Mouse (Mus musculus): ENCODE data around the gene Phxr2. TPM values are rescaled to one million over a fixed set of nuclear protein-coding genes. Genes with fewer than 3 reads are reported as not detected.

The Phxr2 gene
- polyA plus RNA-seq, 1 experiment from 2014 or later: 0.21 TPM

GRCm38 (mm10) chr10:99127691-99128261 lies 1.7 kb upstream of the Phxr2 start:
- Histone ChIP-seq H3K9me3 (no peaks in the 10 kb centered on the region), H3K4me3 (no peak overlapping the region), H3K4me1 (peaks cover 4% of the 10 kb centered on the region; the same call in 1 of the 2 replicates), H3K27ac (replicated peaks) (no peak overlapping the region), H3K36me3 (replicated peaks) (peaks cover 61% of the 10 kb centered on the region), H3K27me3 (replicated peaks; ENCODE audit: low read depth, poor library complexity, severe bottlenecking) (no peaks in the 10 kb centered on the region)
- no peak for DNase-seq (ENCODE audit: low spot score)
- 84% methylated on average over 11 of the region's 11 CpGs for WGBS

DNA sequence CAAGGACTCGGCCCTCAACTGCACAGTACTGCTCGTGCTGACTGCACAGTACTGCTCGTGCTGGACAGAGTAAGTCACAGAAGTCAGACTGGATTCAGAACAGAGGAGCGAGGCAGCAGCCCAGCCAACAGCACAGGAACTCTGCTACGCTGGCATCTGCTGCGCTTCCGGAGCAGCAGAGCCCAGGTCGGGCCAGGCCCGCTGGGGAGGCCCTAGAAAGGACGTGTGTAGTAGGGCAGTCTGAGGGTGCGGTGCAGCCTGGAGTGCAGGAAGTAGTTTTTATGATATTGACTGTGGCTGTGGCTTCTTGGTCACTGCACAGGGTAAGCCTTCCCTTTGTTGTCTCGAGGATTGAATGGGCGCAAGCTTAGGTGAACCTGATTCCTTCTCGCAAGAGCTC lies 829 bp upstream of the Phxr2 start:
- Histone ChIP-seq H3K9me3 (no peaks in the 10 kb centered on the region), H3K27ac (replicated peaks) (no peak overlapping the region), H3K27me3 (replicated peaks; ENCODE audit: low read depth, poor library complexity, severe bottlenecking) (no peaks in the 10 kb centered on the region), H3K4me1 (peaks cover 4% of the 10 kb centered on the region; the same call in 1 of the 2 replicates), H3K36me3 (replicated peaks) (peaks cover 53% of the 10 kb centered on the region), H3K4me3 (no peak overlapping the region)
- 94% methylated on average over 14 of the region's 14 CpGs for WGBS
- DNase-seq (ENCODE audit: low spot score): no peak

DNA sequence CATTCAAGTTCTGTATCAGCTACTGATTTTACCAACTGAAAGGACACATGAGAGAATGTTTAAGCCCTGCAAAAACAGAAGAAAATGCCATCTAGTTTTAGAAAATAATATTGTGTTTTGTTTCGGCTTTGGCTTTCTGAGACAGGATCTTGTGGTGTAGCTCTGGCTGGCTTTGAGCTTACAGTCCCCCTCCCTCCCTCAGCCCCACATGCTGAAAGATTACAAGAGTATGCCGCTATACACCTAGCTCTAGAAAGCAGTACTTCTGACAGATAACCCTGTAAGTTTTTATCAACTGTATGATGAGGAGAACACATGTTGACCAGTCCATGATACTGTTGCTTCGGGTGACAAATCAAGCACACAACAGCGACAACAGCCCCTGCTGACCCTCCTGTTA lies 6.7 kb downstream of the Phxr2 start:
- 89% methylated on average over 4 of the region's 4 CpGs for WGBS
- H3K4me3 ChIP-seq: no peak overlapping the region
- no peak for DNase-seq (ENCODE audit: low spot score)
- peaks cover 34% of the 10 kb centered on the region for H3K4me1 ChIP-seq
- H3K27me3 ChIP-seq (replicated peaks; ENCODE audit: low read depth, poor library complexity, severe bottlenecking): no peaks in the 10 kb centered on the region
- no peaks in the 10 kb centered on the region for H3K9me3 ChIP-seq
- H3K27ac ChIP-seq (replicated peaks): no peak overlapping the region
- H3K36me3 ChIP-seq (replicated peaks): no peaks in the 10 kb centered on the region

- no peak overlapping the region for H3K27ac ChIP-seq (replicated peaks)
- DNase-seq (ENCODE audit: low spot score): peak; percentile 52
- H3K27me3 ChIP-seq (replicated peaks; ENCODE audit: low read depth, poor library complexity, severe bottlenecking): no peaks in the 10 kb centered on the region
- no peaks in the 10 kb centered on the region for H3K36me3 ChIP-seq (replicated peaks)
- 58% methylated on average over 6 of the region's 6 CpGs for WGBS
- H3K4me1 ChIP-seq: peaks cover 36% of the 10 kb centered on the region
- H3K4me3 ChIP-seq: no peak overlapping the region
- H3K9me3 ChIP-seq: no peaks in the 10 kb centered on the region
Observed at GRCm38 (mm10) chr10:99118697-99119096, 7.4 kb downstream of the Phxr2 start.

- H3K36me3 ChIP-seq (replicated peaks): no peaks in the 10 kb centered on the region
- no peak for DNase-seq (ENCODE audit: low spot score)
- peaks cover 42% of the 10 kb centered on the region for H3K4me1 ChIP-seq
- no peaks in the 10 kb centered on the region for H3K27me3 ChIP-seq (replicated peaks; ENCODE audit: low read depth, poor library complexity, severe bottlenecking)
- H3K9me3 ChIP-seq: no peaks in the 10 kb centered on the region
- WGBS: 82% methylated on average over 10 of the region's 10 CpGs
- H3K4me3 ChIP-seq: no peak overlapping the region
- H3K27ac ChIP-seq (replicated peaks): no peak overlapping the region
Observed at GRCm38 (mm10) chr10:99117876-99118275, 8.2 kb downstream of the Phxr2 start.

DNA sequence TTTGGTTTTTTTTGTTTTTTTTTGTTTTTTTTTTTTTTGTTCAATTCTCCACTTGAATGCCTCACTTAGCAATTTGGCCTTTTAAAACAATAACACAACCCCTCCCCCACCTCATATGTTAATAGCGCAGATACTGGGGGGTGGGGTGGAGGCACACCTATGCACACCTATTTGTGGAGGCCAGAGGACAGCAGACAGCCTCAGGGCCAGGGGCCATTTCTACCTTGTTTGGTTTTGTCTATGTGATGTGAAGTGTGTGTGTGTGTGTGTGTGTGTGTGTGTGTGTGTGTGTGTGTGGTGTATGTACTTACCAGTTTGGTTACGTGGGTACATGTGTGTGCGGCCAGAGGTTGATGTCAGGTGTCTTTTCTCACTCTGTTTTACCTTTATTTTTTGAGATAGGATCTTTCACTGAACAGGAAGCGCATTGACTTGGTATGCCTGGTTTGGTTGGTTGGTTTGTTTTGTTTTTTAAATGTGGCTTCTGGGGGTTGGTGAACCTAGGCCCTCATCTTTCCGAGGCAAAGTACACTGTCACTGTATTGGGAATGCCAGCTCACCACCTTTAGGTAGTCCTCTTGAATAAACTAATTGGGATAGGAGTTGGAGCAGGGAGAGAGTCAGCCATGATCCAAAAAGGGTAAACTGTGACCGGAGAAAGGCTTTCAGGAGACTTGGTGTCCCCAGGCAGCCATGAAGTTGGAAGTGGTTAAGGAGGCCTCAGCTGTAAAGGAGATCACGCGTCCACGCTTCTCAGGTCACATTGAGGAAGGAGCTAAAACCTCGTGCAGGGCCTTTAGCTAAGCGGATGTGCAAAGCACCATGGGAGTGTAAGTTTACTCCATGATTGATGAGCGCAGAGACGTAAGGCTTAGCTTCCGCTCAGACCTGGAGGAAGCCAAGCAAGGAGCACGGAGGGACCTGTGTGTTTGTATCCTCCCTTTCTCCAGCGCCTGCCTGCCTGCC lies 9.2 kb downstream of the Phxr2 start:
- H3K27me3 ChIP-seq (replicated peaks; ENCODE audit: low read depth, poor library complexity, severe bottlenecking): no peaks in the 10 kb centered on the region
- peaks cover 42% of the 10 kb centered on the region for H3K4me1 ChIP-seq
- DNase-seq (ENCODE audit: low spot score): no peak
- H3K9me3 ChIP-seq: no peaks in the 10 kb centered on the region
- H3K36me3 ChIP-seq (replicated peaks): no peaks in the 10 kb centered on the region
- WGBS: 88% methylated on average over 16 of the region's 16 CpGs
- H3K27ac ChIP-seq (replicated peaks): no peak overlapping the region; the same call in 1 of the 2 replicates
- no peak overlapping the region for H3K4me3 ChIP-seq

DNA sequence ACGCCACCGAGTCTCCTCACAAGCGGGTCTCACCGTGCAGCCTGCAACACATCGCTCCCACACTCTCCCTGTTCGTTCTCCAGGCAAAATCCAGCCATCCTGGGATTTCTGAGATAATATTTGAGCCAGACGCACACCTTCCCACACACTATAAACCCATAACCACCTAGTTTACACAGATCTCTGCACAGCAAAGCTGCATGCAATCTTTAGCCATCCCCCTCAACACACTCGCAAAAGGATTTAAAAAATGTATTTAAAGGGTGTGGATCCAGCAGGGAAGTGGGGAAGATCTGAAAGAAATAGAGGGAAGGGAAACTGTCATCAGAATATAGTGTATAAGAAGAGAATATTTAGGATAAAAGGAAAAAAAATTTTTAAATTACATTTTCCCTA lies 9.9 kb downstream of the Phxr2 start:
- peaks cover 2% of the 10 kb centered on the region for H3K36me3 ChIP-seq (replicated peaks)
- no peaks in the 10 kb centered on the region for H3K27me3 ChIP-seq (replicated peaks; ENCODE audit: low read depth, poor library complexity, severe bottlenecking)
- peaks cover 45% of the 10 kb centered on the region for H3K4me1 ChIP-seq
- H3K4me3 ChIP-seq: 0 out of 2 replicates have a peak overlapping the region, but pooled peaks have one; percentile 13
- H3K9me3 ChIP-seq: no peaks in the 10 kb centered on the region
- DNase-seq (ENCODE audit: low spot score): no peak
- whole genome bisulfite sequencing: 72% methylated on average over 8 of the region's 8 CpGs
- H3K27ac ChIP-seq (replicated peaks): 0 out of 2 replicates have a peak overlapping the region, but pooled peaks have one; percentile 24

- H3K27ac ChIP-seq (replicated peaks): 0 out of 2 replicates have a peak overlapping the region, but pooled peaks have one; percentile 24
- H3K36me3 ChIP-seq (replicated peaks): peaks cover 8% of the 10 kb centered on the region
- 45% methylated on average over 18 of the region's 18 CpGs for WGBS
- no peaks in the 10 kb centered on the region for H3K27me3 ChIP-seq (replicated peaks; ENCODE audit: low read depth, poor library complexity, severe bottlenecking)
- 0 out of 2 replicates have a peak overlapping the region, but pooled peaks have one; percentile 13 for H3K4me3 ChIP-seq
- peaks cover 49% of the 10 kb centered on the region for H3K4me1 ChIP-seq
- DNase-seq (ENCODE audit: low spot score): no peak
- H3K9me3 ChIP-seq: no peaks in the 10 kb centered on the region
Observed at GRCm38 (mm10) chr10:99115471-99116236, 10.5 kb downstream of the Phxr2 start.

DNA sequence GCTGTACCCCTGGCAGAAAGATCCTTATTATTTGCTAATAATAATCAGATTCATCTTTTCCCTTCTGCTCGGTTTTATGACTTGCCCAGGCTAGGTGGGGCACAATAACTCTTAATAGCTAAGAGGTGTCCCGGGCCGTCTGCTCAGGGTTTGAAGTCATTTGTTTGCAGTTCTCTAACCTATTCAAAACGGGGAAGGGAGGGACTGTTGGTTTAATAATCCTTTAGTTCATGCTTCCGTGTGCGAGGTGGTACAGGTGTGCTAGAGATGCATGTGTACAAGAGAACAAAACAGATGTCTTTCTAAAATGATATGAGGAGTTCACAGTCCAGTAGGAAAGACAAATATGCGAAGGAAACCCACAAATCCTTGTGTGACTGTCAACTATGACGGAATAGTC lies 11.8 kb downstream of the Phxr2 start:
- WGBS: 88% methylated on average over 8 of the region's 8 CpGs
- H3K27ac ChIP-seq (replicated peaks): no peak overlapping the region
- H3K9me3 ChIP-seq: no peaks in the 10 kb centered on the region; the same call in 1 of the 2 replicates
- H3K4me1 ChIP-seq: peaks cover 49% of the 10 kb centered on the region
- peaks cover 22% of the 10 kb centered on the region for H3K36me3 ChIP-seq (replicated peaks)
- H3K4me3 ChIP-seq: no peak overlapping the region
- DNase-seq (ENCODE audit: low spot score): no peak
- no peaks in the 10 kb centered on the region for H3K27me3 ChIP-seq (replicated peaks; ENCODE audit: low read depth, poor library complexity, severe bottlenecking)

DNA sequence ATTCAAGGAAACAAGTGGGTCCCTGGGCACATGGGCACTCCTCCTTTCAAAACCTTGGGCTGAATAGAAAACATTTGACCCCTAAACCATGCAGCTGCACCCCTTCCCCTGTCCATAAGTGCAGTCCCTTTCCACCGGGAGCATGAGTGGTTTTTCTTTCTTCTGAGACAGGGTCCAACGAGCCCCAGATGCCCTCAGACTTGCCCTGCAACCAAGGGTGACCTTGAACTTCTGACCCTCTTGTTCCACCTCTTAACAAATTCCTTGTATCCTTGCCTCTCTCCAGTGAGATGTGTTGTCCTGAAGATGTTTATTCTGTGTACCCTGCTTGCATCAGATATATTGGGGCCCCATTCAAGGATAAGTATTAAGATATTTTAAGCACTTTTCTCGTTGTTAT lies 12.6 kb downstream of the Phxr2 start:
- H3K4me3 ChIP-seq: no peak overlapping the region
- H3K27ac ChIP-seq (replicated peaks): no peak overlapping the region
- peaks cover 48% of the 10 kb centered on the region for H3K4me1 ChIP-seq
- H3K27me3 ChIP-seq (replicated peaks; ENCODE audit: low read depth, poor library complexity, severe bottlenecking): no peaks in the 10 kb centered on the region
- H3K9me3 ChIP-seq: peaks cover 4% of the 10 kb centered on the region; the same call in 1 of the 2 replicates
- WGBS: 51% methylated on average over 3 of the region's 3 CpGs
- H3K36me3 ChIP-seq (replicated peaks): peaks cover 28% of the 10 kb centered on the region
- DNase-seq (ENCODE audit: low spot score): no peak

DNA sequence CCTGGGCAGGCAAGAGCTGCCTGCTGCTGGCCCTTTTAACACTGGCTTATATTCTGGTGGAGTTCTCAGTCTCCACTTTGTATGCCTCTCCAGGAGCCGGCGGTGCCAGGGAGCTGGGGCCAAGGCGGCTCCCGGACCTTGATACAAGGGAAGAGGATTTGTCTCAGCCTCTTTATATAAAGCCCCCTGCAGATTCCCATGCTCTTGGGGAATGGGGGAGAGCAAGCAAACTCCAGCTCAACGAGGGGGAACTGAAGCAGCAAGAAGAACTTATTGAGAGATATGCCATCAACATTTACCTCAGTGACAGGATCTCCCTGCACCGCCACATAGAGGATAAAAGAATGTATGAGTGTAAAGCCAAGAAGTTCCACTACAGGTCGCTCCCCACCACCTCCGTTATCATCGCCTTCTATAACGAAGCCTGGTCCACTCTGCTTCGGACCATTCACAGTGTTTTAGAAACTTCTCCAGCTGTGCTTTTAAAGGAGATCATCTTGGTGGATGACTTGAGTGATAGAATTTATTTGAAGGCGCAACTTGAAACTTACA lies 17.6 kb downstream of the Phxr2 start:
- H3K9me3 ChIP-seq: peaks cover 4% of the 10 kb centered on the region; the same call in 1 of the 2 replicates
- H3K4me1 ChIP-seq: peaks cover 35% of the 10 kb centered on the region
- H3K36me3 ChIP-seq (replicated peaks): peaks cover 36% of the 10 kb centered on the region
- H3K27ac ChIP-seq (replicated peaks): peak overlapping the region; percentile 96
- 37% methylated on average over 12 of the region's 12 CpGs for WGBS
- H3K27me3 ChIP-seq (replicated peaks; ENCODE audit: low read depth, poor library complexity, severe bottlenecking): no peaks in the 10 kb centered on the region
- no peak for DNase-seq (ENCODE audit: low spot score)
- peak overlapping the region; percentile 94 for H3K4me3 ChIP-seq

DNA sequence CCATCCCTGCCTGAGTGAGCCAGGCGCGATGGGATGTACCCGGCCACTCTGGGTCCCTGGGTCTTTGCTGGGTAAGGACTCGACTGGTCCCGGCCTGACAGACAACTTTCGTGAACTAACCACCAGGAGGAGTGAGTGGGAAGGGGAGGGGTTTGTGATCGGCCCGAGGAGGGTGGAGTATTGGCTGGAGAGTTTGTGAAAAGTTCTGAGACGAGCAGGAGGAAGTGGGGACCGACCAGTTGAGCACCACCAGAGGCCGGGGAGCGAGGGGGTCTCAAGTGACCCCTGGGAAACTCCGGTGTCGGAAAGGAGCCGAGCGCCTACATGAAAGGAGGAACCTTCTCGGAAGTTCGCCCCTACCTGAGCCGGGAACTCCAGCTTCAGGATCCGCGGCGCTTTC lies 18.2 kb downstream of the Phxr2 start, which contains the start of gene Galnt4:
Galnt4 (plus strand) TSS at position 196 of the 400 bp plus-strand sequence.
- peak within 1 kb of the TSS; percentile 94 for H3K4me3 ChIP-seq
- peak within 1 kb of the TSS; percentile 96 for H3K27ac ChIP-seq (replicated peaks)
- peak; percentile 85 for DNase-seq (ENCODE audit: low spot score)
- peaks cover 39% of the 10 kb centered on the region for H3K36me3 ChIP-seq (replicated peaks)
- peaks cover 30% of the 10 kb centered on the region for H3K4me1 ChIP-seq
- H3K27me3 ChIP-seq (replicated peaks; ENCODE audit: low read depth, poor library complexity, severe bottlenecking): no peaks in the 10 kb centered on the region
- peaks cover 4% of the 10 kb centered on the region; the same call in 1 of the 2 replicates for H3K9me3 ChIP-seq
- WGBS: under 1% methylated on average over 22 of the region's 22 CpGs

All from embryonic facial prominence, embryonic 10.5 days (tissue).